Mouse (Mus musculus) kidney, adult 2 months (tissue): ENCODE data around the gene Snx21.

Source experiments
- CTCF ChIP-seq: fragments of 200-500 bp; conservative IDR thresholded peaks from 2 replicates; pipeline ENCODE4 v1.5.1; 2011; ENCODE audit warnings: low read depth, mild to moderate bottlenecking, control low read depth, low read length, moderate library complexity, mixed read lengths; ENCODE audit not compliant: insufficient read depth, insufficient read length
- POLR2A ChIP-seq: fragments of 200-500 bp; IDR thresholded peaks from one replicate; pipeline ENCODE4 v1.6.1; 2011; ENCODE audit warnings: low read depth, low read length, control low read depth

DNA sequence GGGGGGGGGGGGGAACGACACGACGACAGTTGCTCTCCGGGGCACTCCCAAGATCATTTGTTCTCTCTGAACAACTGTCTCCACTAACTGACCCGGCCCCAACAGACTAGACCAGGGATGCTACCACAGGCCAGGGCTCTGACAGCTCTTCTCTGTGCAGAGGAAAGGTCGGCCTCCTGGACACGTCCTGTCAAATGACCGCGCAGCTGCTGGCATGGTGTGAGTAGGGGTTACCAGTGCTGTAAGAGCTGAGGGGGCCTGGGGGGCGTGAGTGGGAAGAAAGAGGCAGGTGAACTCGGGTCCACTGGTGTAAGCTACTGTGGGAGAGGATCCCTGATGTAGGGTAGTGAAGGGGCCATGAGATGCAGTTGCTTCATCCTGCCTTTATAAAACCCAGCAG, 27.8 kb upstream of the Snx21 start:
- TF ChIP-seq CTCF (no peak), POLR2A (no peak)
